Mouse (Mus musculus): Measurements from ENCODE around the gene Enthd1. TPM values are rescaled to one million over a fixed set of nuclear protein-coding genes. Genes with fewer than 3 reads are reported as not detected.

Gene Enthd1
- total and polyA plus RNA-seq, 3 experiments = not detected

GRCm38 (mm10) chr15:80572811-80573520, 8.0 kb upstream of the Enthd1 start:
- Histone ChIP-seq H3K9ac (ENCODE audit: insufficient read depth, low read depth) (no peak overlapping the region), H3K36me3 (replicated peaks in 1 of 2; ENCODE audit: control insufficient read depth in 1 of 2, insufficient read depth in 1 of 2, low read length in 1 of 2) (no peaks in the 10 kb centered on the region), H3K79me2 (replicated peaks; ENCODE audit: control insufficient read depth, extremely low read depth, insufficient read depth, poor library complexity, severe bottlenecking) (no peaks in the 10 kb centered on the region), H3K9me3 (replicated peaks; ENCODE audit: low read length) (no peaks in the 10 kb centered on the region), H3K4me1 (ENCODE audit: control insufficient read depth in 1 of 2, insufficient read depth in 2 of 2) (peaks cover 0 to 26% of the 10 kb centered on the region in 2 experiments; a peak in 2 of 4 replicates), H3K27me3 (replicated peaks) (peaks cover 2% of the 10 kb centered on the region), H3K4me3 (replicated peaks in 1 of 3; ENCODE audit: low read depth in 2 of 3, low read length in 2 of 3, poor library complexity in 1 of 3) (no peak overlapping the region), H3K4me2 (ENCODE audit: insufficient read depth, low read depth, poor library complexity, severe bottlenecking) (peak overlapping the region; percentile 83), H3K27ac (ENCODE audit: insufficient read depth, low read depth) (no peak overlapping the region)
- dilution Hi-C loops (cut with MboI; ENCODE audit: extremely low pct_ligation_motif_present, extremely low pct_unique_long_range_greater_than_20kb, low sequenced_read_pairs) (no loop called here), in situ Hi-C loops (cut with MboI; ENCODE audit: low pct_ligation_motif_present, low pct_unique_long_range_greater_than_20kb, low sequenced_read_pairs) (no loop called here)
- DNase-seq (ENCODE audit: extremely low read depth) = no peak
- TF ChIP-seq ZMIZ1 (IDR thresholded peaks at IDR 0.05; ENCODE audit: low read depth, low read length) (no peak), CTCF (conservative IDR thresholded peaks at IDR 0.05 in 1 of 2, IDR thresholded peaks at IDR 0.05 in 1 of 2; ENCODE audit: low read depth in 2 of 2, low read length in 2 of 2) (no peak), ZKSCAN1 (IDR thresholded peaks at IDR 0.05; ENCODE audit: borderline replicate concordance, low read depth, low read length) (no peak), MAZ (IDR thresholded peaks at IDR 0.05; ENCODE audit: low read depth, low read length) (no peak), TCF12 (IDR thresholded peaks at IDR 0.05; ENCODE audit: low read depth, low read length) (no peak), MAX (IDR thresholded peaks at IDR 0.05; ENCODE audit: low read length) (no peak), UBTF (IDR thresholded peaks at IDR 0.05; ENCODE audit: low read depth, low read length) (no peak), USF1 (IDR thresholded peaks at IDR 0.05; ENCODE audit: low read depth, low read length) (no peak), ELF1 (IDR thresholded peaks at IDR 0.05; ENCODE audit: low read depth, low read length) (no peak), ETS1 (conservative IDR thresholded peaks at IDR 0.05; ENCODE audit: low read depth, low read length) (no peak), CHD1 (IDR thresholded peaks at IDR 0.05; ENCODE audit: low read depth, low read length) (no peak), HCFC1 (IDR thresholded peaks at IDR 0.05; ENCODE audit: low read depth, low read length) (no peak), BHLHE40 (IDR thresholded peaks at IDR 0.05; ENCODE audit: low read depth, low read length) (no peak)

GRCm38 (mm10) chr15:80572291-80572690, 7.3 kb upstream of the Enthd1 start, which contains the start of gene Grap2:
Gene Grap2, plus strand, starts transcription at chr15:80572594.
- Histone ChIP-seq H3K9ac (ENCODE audit: insufficient read depth, low read depth) (0 out of 2 replicates have a peak within 1 kb of the TSS, but pooled peaks have one; percentile 1), H3K27ac (ENCODE audit: insufficient read depth, low read depth) (no peak within 1 kb of the TSS), H3K4me1 (ENCODE audit: control insufficient read depth in 1 of 2, insufficient read depth in 2 of 2) (peaks cover 0 to 28% of the 10 kb centered on the region in 2 experiments; a peak in 2 of 4 replicates), H3K9me3 (replicated peaks; ENCODE audit: low read length) (no peaks in the 10 kb centered on the region), H3K27me3 (replicated peaks) (peaks cover 2% of the 10 kb centered on the region), H3K4me2 (ENCODE audit: insufficient read depth, low read depth, poor library complexity, severe bottlenecking) (peak within 1 kb of the TSS; percentile 83), H3K36me3 (replicated peaks in 1 of 2; ENCODE audit: control insufficient read depth in 1 of 2, insufficient read depth in 1 of 2, low read length in 1 of 2) (no peaks in the 10 kb centered on the region), H3K4me3 (replicated peaks in 1 of 3; ENCODE audit: low read depth in 2 of 3, low read length in 2 of 3, poor library complexity in 1 of 3) (peak within 1 kb of the TSS; percentile 8 to 50 (median 28)), H3K79me2 (replicated peaks; ENCODE audit: control insufficient read depth, extremely low read depth, insufficient read depth, poor library complexity, severe bottlenecking) (no peaks in the 10 kb centered on the region)
- dilution Hi-C loops (cut with MboI; ENCODE audit: extremely low pct_ligation_motif_present, extremely low pct_unique_long_range_greater_than_20kb, low sequenced_read_pairs) = no loop called here
- TF ChIP-seq MAFK (IDR thresholded peaks at IDR 0.05; ENCODE audit: insufficient replicate concordance, low read length) = no peak
- TF ChIP-seq ZMIZ1 (IDR thresholded peaks at IDR 0.05; ENCODE audit: low read depth, low read length) = no peak
- 0 out of 2 replicates have a peak, but pooled peaks have one; percentile 40 for TF ChIP-seq SIN3A (IDR thresholded peaks at IDR 0.05; ENCODE audit: low read length)
- TF ChIP-seq POLR2AphosphoS2 (IDR thresholded peaks at IDR 0.05; ENCODE audit: low read depth, low read length) = no peak
- no peak for TF ChIP-seq JUN (IDR thresholded peaks at IDR 0.05; ENCODE audit: insufficient read depth, low read depth, low read length)
- TF ChIP-seq ELF1 (IDR thresholded peaks at IDR 0.05; ENCODE audit: low read depth, low read length) = 0 out of 2 replicates have a peak, but pooled peaks have one; percentile 3
- no peak for TF ChIP-seq POLR2A (IDR thresholded peaks at IDR 0.05; ENCODE audit: low read depth, low read length)
- no peak for TF ChIP-seq CHD2 (IDR thresholded peaks at IDR 0.05; ENCODE audit: low read length)
- no peak; the same call in 1 of the 2 replicates for TF ChIP-seq NRF1 (IDR thresholded peaks at IDR 0.05; ENCODE audit: low read depth, low read length)
- no peak for TF ChIP-seq JUND (conservative IDR thresholded peaks at IDR 0.05; ENCODE audit: low read depth, low read length)
- TF ChIP-seq IRF4 (IDR thresholded peaks at IDR 0.05; ENCODE audit: low read depth, low read length) = no peak; the same call in 1 of the 2 replicates
- no peak for TF ChIP-seq MAX (IDR thresholded peaks at IDR 0.05; ENCODE audit: low read length)
- TF ChIP-seq TCF12 (IDR thresholded peaks at IDR 0.05; ENCODE audit: low read depth, low read length) = no peak
- TF ChIP-seq NELFE (IDR thresholded peaks at IDR 0.05; ENCODE audit: low read depth, low read length) = no peak
- TF ChIP-seq BHLHE40 (IDR thresholded peaks at IDR 0.05; ENCODE audit: low read depth, low read length) = peak; percentile 44; the same call in 1 of the 2 replicates
- no peak for TF ChIP-seq KAT2A (IDR thresholded peaks at IDR 0.05; ENCODE audit: insufficient replicate concordance, low read length)
- no peak for TF ChIP-seq CTCF (conservative IDR thresholded peaks at IDR 0.05 in 1 of 2, IDR thresholded peaks at IDR 0.05 in 1 of 2; ENCODE audit: low read depth in 2 of 2, low read length in 2 of 2)
- no peak for TF ChIP-seq HCFC1 (IDR thresholded peaks at IDR 0.05; ENCODE audit: low read depth, low read length)
- no peak for TF ChIP-seq USF1 (IDR thresholded peaks at IDR 0.05; ENCODE audit: low read depth, low read length)
- no peak for TF ChIP-seq MYC (IDR thresholded peaks at IDR 0.05; ENCODE audit: low read depth, low read length)
- peak; percentile 67 for DNase-seq (ENCODE audit: extremely low read depth)
- in situ Hi-C loops (cut with MboI; ENCODE audit: low pct_ligation_motif_present, low pct_unique_long_range_greater_than_20kb, low sequenced_read_pairs) = no loop called here

All from CH12.LX (cell line).